Mouse (Mus musculus) spleen, postnatal 14 days (tissue): ENCODE results near the gene Cgnl1.

Experiments
- DNase-seq, 2 experiments: peaks; one replicate each; pipeline ENCODE4 v3.0.0; 2021 to 2022; ENCODE audit warnings: low spot score in 2 of 2

Cgnl1 gene

DNA sequence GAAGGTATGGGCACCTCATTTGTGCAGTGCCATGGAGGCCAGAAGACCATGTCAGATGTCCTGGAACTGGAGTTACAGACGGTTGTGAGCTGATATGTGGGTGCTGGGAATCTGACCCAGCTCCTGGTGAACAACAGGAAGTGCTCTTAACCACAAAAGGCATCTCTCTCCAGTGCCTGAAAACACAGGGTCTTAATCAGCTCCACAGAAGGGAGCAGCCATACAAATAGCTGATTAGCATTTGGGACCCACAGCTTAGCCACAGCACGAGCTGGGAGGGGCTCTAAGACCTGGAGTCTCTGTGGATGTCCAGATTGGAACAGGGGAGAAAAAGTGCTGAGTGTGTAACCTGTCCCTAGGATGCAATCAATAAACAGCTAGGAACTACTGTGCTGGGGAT is 4.5 kb downstream of the Cgnl1 start:
- DNase-seq, result no peak

- no peak for DNase-seq
Observed at GRCm38 (mm10) chr9:71766306-71766705, 5.1 kb downstream of the Cgnl1 start.

DNA sequence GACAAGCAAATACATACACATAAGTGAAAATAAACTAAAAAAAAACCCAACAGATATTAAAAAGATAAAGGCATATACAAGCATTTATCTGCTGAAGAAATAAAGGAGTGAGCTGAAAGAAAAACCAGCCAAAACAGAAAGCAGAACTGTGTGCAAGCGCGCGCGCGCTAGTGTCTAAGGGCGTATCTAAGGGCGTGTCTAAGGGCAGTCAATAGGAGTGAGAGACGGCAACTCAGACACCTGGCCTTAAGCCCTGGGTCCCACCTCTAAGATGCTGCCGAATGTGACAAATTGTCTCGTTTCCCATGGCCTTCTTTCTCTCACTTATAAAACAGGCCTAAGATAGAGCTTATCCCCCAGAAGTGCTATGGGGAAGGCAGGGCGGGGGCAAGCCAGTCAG is 6.9 kb downstream of the Cgnl1 start:
- DNase-seq, result no peak

GRCm38 (mm10) chr9:71763273-71763672 is 8.1 kb downstream of the Cgnl1 start:
- no peak for DNase-seq

DNA sequence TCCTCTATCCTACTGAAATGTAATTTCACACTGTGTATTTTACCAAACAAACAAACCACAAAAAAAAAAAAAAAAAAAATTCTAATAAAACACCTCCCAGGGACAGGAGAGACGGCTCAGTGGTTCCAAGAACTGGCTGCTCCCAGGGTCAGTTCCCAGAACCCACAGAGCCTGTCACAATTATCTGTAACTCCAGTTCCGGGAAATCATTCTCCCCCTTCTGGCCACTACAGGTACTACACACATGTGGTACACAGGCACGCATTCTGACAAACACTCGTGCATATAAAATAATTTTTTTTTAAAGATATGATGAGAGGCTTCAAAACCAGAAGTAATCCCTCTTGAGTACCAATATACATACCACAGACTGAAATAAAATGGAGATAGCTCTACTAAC is 9.7 kb downstream of the Cgnl1 start:
- DNase-seq, result no peak

DNA sequence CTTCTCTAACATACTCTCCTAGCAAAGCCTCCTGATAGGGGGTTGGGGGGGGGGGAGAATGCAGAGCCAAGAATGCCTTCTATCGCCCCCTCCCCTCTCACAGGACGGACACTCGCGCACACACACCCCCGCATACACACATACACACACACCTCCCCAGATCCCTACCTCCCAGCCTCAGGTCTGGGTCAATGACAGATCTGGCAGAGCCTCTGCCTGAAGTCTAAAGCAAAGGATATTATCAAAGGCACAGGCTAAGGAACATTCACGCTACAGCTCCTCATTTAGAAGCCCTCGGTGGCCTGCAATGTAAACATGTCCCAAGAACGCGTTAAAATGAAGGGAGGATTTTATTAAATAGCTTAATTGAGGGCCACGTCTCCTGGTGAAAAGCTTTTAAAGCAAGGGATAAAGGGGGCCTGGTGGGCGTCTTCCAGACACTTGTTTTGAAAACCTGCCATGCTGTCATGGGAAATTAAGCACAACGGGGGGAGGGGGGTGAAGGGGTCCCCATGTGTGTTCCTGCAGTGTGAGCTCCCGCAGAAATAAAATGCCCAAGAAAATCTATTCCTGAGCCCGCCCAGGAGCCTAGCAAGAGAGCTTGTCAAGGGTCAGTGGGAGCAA is 10.8 kb downstream of the Cgnl1 start:
- no peak for DNase-seq

GRCm38 (mm10) chr9:71759893-71760292 is 11.5 kb downstream of the Cgnl1 start:
- no peak for DNase-seq

- DNase-seq, result no peak
Observed at GRCm38 (mm10) chr9:71757386-71757785, 14.0 kb downstream of the Cgnl1 start.

GRCm38 (mm10) chr9:71756916-71757315 is 14.5 kb downstream of the Cgnl1 start:
- no peak for DNase-seq

DNA sequence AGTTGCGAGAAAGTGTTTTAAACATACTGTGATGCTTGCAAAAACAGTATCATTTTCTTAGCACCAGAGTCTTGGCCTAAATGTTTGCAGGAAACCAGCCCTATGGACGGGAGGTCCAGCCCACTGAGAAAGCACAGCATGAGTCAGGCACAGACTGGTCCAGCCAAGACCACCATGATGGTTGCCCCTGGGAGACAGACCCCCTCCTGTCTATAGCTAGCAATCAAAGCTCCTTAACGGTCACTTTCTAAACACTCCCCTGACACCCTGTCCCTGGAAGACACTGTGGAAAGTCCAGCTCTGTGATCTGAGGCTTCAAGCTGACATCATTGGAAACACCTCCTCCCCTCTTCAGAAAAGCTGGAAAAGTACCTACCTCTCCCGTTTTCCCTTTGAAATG is 17.4 kb downstream of the Cgnl1 start:
- DNase-seq, result no peak

- DNase-seq, result no peak
Observed at GRCm38 (mm10) chr9:71753529-71753928, 17.9 kb downstream of the Cgnl1 start.

- DNase-seq, result no peak
Observed at GRCm38 (mm10) chr9:71753117-71753516, 18.3 kb downstream of the Cgnl1 start.

- DNase-seq, result no peak
Observed at GRCm38 (mm10) chr9:71750015-71750672, 21.3 kb downstream of the Cgnl1 start.

DNA sequence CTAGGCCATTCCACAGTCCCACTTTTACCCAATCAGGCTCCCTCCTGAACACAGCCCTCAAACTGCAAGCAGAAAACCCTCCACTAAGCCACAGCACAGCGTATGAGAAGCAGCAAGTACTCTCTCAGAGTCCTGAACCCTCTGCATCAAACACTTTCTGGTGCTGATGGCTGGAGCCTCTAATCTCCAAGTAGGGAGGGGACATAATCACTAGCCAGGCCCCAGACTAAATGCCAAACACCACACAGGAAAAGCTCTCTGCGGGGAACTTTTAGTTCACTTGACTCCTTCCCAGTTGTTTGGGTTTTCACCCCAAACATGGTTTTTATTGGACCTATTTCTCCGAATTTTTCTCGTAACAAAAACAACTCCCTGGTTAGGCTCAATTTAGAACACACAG is 25.0 kb downstream of the Cgnl1 start:
- DNase-seq, result no peak

- no peak for DNase-seq
Observed at GRCm38 (mm10) chr9:71738081-71738930, 33.1 kb downstream of the Cgnl1 start.

DNA sequence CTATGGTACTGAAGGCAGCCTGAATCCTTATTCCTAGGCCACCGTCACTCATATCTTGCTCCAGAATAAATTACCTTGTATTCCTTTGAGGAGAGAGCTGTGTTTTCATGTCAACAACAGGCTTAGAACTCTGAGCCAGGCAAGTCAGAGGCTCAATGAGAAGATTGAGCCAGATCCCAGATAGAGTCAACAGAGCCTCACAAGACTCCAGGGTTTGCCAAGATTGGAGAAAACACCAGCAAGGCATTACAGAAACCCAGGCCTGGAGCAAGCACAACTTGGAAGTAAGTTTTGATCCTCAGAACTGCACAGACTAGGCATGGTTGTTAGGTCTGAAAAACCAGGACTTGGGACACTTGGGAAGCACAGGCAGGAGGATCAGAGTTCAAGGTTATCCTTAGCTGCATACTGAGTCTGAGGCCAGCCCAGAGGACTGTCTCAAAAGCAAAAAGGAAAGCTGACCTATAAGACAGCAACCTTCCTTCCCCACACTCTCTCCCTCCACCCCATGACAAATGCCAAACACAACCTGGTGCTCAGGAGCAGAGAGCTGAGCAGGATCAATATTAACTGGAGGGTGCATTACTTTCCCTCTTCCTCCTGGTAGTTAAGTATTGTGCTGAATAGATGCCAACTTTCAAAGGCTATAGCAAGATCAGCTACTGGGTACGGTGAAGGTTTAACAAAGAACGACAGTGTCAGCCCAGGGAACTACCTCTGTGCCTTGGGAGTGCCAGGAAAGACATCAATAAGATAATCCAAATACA is 34.0 kb downstream of the Cgnl1 start:
- no peak for DNase-seq

DNA sequence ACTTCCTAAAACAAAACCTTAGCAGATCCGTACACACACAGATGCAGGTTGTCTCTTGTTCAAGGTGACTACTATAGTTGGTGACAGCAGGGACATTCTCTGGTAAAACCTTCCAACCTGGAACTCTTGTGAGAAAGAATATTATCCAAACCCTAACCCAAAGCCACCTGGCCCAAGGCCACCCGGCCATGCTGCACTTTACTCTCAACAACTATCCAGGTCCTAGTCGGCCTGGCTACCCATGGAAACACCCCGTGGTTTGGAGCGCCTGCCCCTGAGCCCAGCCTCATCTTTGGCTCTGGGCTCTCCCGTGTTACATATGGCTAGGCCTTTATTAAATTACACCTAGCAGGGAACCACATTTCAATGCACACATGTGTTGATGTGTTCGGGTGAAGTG is 35.5 kb downstream of the Cgnl1 start:
- DNase-seq, result no peak

DNA sequence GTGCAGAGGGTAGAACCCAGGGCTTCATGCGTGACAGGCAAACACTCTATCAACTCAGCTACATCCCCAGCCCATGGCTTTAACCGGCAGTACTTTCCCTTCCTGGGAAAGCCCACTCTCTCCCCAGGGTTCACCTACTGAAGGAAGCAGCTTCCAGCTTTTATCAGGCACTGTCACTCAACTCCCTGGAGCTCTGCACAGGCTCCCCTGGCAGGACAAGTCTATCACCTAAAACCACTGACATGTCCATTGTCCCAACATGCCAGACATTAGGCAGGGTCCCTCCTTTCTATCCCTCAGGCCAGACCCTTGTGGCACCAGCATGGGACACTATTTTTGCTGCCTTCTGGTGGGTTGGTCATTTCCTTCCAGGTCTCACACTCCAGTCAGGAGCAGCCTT is 37.8 kb downstream of the Cgnl1 start:
- no peak for DNase-seq

DNA sequence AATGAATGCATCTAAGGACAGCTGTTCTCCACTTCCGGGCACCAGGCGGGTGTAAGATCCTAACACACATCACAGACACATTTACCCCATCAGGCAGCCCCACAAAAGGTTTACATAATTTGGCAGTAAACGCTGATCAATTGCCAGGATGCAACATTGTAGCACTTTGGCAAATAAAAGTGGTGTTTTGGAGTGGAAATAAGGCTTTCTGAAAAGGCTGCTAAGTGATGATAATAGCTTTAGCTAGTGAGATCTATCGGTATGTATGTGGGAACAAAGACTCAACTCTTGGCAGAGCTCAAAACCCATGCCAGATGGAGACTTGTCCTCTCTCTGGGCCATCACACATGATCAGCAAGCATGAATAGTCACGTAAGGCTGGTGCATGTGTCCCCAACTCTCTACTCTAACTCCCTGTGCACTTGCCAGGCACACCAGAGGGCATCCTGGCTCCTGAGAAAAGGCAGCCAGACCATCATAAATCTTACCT is 42.5 kb downstream of the Cgnl1 start:
- no peak for DNase-seq

DNA sequence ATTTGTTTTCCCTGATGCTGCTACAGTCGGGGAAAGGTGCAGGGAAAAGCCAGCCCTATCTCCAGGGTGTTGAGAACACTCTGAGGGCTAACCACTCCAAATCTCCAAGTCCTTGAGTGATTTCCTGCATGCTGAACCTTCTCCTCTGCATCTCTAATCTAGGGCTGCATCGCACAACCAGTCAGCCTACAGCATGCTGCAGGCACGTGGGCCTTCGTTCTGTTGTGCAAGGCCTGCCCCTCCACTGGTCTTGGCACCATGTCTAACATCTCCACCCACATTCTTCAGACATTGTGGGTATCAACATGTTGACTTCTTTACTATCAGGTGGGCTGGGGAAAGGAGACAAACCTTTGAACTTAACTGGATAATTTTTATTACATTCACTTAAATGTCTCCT is 44.2 kb downstream of the Cgnl1 start:
- no peak for DNase-seq

- no peak for DNase-seq
Observed at GRCm38 (mm10) chr9:71726121-71726520, 45.3 kb downstream of the Cgnl1 start.

DNA sequence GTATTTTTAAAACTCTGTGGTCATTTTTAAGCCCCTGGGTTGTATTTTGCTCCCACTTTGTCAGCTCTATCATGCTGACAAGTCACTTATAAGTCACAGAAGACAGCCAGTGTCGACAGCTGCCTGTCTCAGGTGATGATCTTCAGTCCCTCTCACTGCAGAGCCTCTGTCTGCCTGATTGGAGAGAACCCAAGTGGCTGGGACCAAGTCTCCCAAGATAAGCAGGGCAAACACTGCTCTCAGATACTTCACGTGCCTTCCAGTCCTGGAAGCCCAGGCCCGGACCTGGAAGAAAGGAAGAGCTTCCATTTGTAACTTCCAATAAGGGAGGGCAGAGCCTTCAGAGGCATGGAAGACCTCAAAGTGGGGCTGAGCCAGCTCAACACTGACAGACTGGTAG is 49.0 kb downstream of the Cgnl1 start:
- DNase-seq, result no peak
